Mouse (Mus musculus) cerebellum, adult 2 months (tissue): ENCODE data around the gene Dcaf10. TPM values are rescaled to one million over a fixed set of nuclear protein-coding genes. Genes with fewer than 3 reads are reported as not detected.
"Not testable (repeated sequence)": the region's sequence is repeated elsewhere in the genome, so short reads cannot be mapped to it uniquely, and the experiment has no call there.

ENCODE experiments used
- DNase-seq, 2 experiments: peaks; one replicate each; pipeline ENCODE4 v3.0.0; 2021
- H3K27ac ChIP-seq: fragments of 200-500 bp; 2 replicates; pipeline ENCODE4 v1.5.1; 2012; ENCODE audit warnings: low read length, control low read depth, inconsistent platforms; ENCODE audit not compliant: insufficient read depth
- H3K27me3 ChIP-seq: fragments of 200-500 bp; 2 replicates; pipeline ENCODE4 v1.6.1; 2012; ENCODE audit warnings: inconsistent platforms, mild to moderate bottlenecking, low read length, moderate library complexity; ENCODE audit not compliant: control insufficient read depth, insufficient read depth
- H3K4me1 ChIP-seq: fragments of 200-500 bp; 2 replicates; pipeline ENCODE4 v1.6.1; 2011; ENCODE audit warnings: low read length; ENCODE audit not compliant: control insufficient read depth, insufficient read depth
- H3K4me3 ChIP-seq: fragments of 200-500 bp; replicated peaks from 2 replicates; pipeline ENCODE3; 2011; ENCODE audit warnings: mild to moderate bottlenecking, low read depth, low read length, control low read depth; ENCODE audit not compliant: insufficient read depth
- CTCF ChIP-seq: fragments of 200-500 bp; IDR thresholded peaks from 2 replicates; pipeline ENCODE4 v1.5.1; 2011; ENCODE audit warnings: low read depth, mild to moderate bottlenecking, control low read depth, low read length, moderate library complexity, borderline replicate concordance; ENCODE audit not compliant: insufficient read depth
- POLR2A ChIP-seq: fragments of 200-500 bp; IDR thresholded peaks from 2 replicates; pipeline ENCODE4 v1.6.1; 2011; ENCODE audit warnings: low read length, control low read depth, borderline replicate concordance; ENCODE audit not compliant: insufficient read depth
- WGBS: fragments of 180-500 bp; shearing (Covaris S2); methylation state at CpG from one replicate; pipeline ENCODE4 v1.1.7; 2018; 5-methylcytosine and 5-hydroxymethylcytosine counted together
- polyA plus RNA-seq: library from polyadenylated mRNA; depleted of rRNA; stranded (reverse); fragments of >200 nt; gene quantifications from 2 replicates; pipeline ENCODE4 v1.2.3, GENCODE M21; 2012

Gene Dcaf10
- polyA plus RNA-seq, 1 experiment = 10.4 TPM

DNA sequence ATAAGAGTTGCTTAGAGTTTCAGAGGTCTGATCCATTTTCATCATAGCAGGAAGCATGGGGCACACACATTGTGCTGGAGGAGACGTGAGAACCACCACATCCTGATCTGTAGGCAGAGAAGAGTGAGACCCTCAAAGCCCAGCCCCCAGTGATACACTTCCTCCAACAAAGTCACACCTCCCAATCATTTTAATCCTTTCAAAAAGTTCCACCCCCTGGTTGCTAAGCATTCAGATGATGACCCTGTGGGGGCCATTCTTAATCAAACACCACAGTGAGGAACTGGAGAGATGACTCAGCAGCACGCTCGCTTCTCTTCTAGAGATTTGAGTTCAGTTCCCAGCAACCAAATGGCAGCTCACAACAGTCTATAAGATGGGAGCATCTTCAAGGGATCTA lies 9.4 kb upstream of the Dcaf10 start:
- no peaks in the 10 kb centered on the region; the same call in 1 of the 2 replicates for H3K27me3 ChIP-seq
- 58% methylated on average over 3 of the region's 3 CpGs for WGBS
- TF ChIP-seq CTCF = no peak
- no peak for TF ChIP-seq POLR2A
- no peak overlapping the region for H3K27ac ChIP-seq
- H3K4me3 ChIP-seq = no peak overlapping the region
- H3K4me1 ChIP-seq = no peaks in the 10 kb centered on the region
- no peak for DNase-seq

GRCm38 (mm10) chr4:45341226-45341625 lies 675 bp upstream of the Dcaf10 start:
- H3K4me3 ChIP-seq = peak overlapping the region; percentile 91
- DNase-seq = peak in 1 of 2 experiments; percentile 25
- WGBS = 45% methylated on average over 9 of the region's 9 CpGs
- no peaks in the 10 kb centered on the region; the same call in 1 of the 2 replicates for H3K27me3 ChIP-seq
- peak overlapping the region; percentile 34; the same call in 1 of the 2 replicates for H3K27ac ChIP-seq
- no peak for TF ChIP-seq CTCF
- TF ChIP-seq POLR2A = no peak
- H3K4me1 ChIP-seq = peaks cover 3% of the 10 kb centered on the region; the same call in 1 of the 2 replicates

- no peak for TF ChIP-seq CTCF
- TF ChIP-seq POLR2A = no peak
- H3K4me3 ChIP-seq = peak within 1 kb of the TSS; percentile 91
- under 1% methylated on average over 74 of the region's 76 CpGs for WGBS
- peaks cover 3% of the 10 kb centered on the region; the same call in 1 of the 2 replicates for H3K4me1 ChIP-seq
- no peaks in the 10 kb centered on the region for H3K27me3 ChIP-seq
- peak within 1 kb of the TSS; percentile 95 for H3K27ac ChIP-seq
- DNase-seq = peak in 1 of 2 experiments; percentile 52
These were observed 620 bp downstream of the Dcaf10 start, which contains the start of gene Exosc3 for GRCm38 (mm10) chr4:45342286-45343155. Gene Exosc3 (minus strand): TSS chr4:45342732.

- DNase-seq = no peak
- Histone ChIP-seq H3K4me3 (no peak overlapping the region), H3K4me1 (no peaks in the 10 kb centered on the region), H3K27me3 (no peaks in the 10 kb centered on the region), H3K27ac (no peak overlapping the region)
- TF ChIP-seq POLR2A = no peak
- no peak for TF ChIP-seq CTCF
- WGBS = 88% methylated on average over 3 of the region's 3 CpGs
These were observed 14.8 kb downstream of the Dcaf10 start for GRCm38 (mm10) chr4:45356653-45357052.

DNA sequence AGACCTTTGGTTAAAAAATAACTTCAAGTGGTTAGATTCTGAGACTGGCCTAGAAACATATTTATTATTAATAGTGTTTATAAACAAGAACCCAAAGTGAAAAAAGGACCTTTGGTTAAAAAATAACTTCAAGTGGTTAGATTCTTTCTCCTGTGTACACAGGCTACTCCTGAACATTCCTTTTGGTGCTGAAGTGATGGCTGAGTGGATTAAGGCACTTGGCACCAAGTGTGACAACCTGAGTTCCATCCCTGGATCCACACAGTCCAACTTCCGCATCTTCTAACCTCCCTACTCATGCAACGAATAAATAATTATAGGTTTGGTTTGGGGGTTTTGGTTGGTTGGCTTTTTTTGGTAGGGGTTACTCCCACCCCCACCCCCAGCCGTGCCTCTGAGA lies 29.4 kb downstream of the Dcaf10 start:
- Histone ChIP-seq H3K4me3 (no peak overlapping the region), H3K27ac (no peak overlapping the region), H3K4me1 (no peaks in the 10 kb centered on the region), H3K27me3 (no peaks in the 10 kb centered on the region)
- no peak for TF ChIP-seq CTCF
- no peak for TF ChIP-seq POLR2A
- DNase-seq = no peak
- WGBS = 86% methylated on average over 3 of the region's 3 CpGs

DNA sequence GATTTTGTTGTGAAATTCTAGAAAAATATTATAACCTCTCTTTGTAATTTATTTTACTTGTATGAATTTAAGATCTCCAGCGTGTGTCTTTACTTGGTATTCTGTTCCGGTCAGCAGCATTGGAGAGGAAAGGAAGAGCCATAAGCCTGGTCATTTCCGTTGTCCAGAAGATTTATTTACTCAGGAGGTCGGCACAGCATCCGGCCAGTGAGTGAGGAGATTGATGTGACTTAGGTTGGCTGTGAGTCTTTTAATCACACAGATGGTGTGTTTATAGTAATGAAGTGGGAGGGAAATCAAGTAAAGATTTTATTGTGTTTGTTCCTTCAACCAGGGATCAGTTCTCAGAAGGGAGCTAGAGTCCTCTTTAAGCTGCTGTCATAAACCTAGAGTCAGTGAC lies 33.0 kb downstream of the Dcaf10 start:
- Histone ChIP-seq H3K27me3 (no peaks in the 10 kb centered on the region), H3K4me1 (no peaks in the 10 kb centered on the region), H3K27ac (no peak overlapping the region), H3K4me3 (no peak overlapping the region)
- no peak for TF ChIP-seq CTCF
- TF ChIP-seq POLR2A = no peak
- no peak for DNase-seq
- WGBS = 87% methylated on average over 5 of the region's 5 CpGs

GRCm38 (mm10) chr4:45376573-45376972 lies 34.7 kb downstream of the Dcaf10 start:
- H3K27ac ChIP-seq = no peak overlapping the region
- no peak overlapping the region for H3K4me3 ChIP-seq
- DNase-seq = no peak
- TF ChIP-seq CTCF = no peak
- no peak for TF ChIP-seq POLR2A
- H3K27me3 ChIP-seq = no peaks in the 10 kb centered on the region
- H3K4me1 ChIP-seq = no peaks in the 10 kb centered on the region
- 65% methylated on average over 4 of the region's 4 CpGs for WGBS

GRCm38 (mm10) chr4:45380903-45381580 lies 39.1 kb downstream of the Dcaf10 start:
- not testable (repeated sequence) for H3K4me1 ChIP-seq, H3K4me3 ChIP-seq, H3K27ac ChIP-seq, DNase-seq, H3K27me3 ChIP-seq
- WGBS = 85% methylated on average over 10 of the region's 10 CpGs

DNA sequence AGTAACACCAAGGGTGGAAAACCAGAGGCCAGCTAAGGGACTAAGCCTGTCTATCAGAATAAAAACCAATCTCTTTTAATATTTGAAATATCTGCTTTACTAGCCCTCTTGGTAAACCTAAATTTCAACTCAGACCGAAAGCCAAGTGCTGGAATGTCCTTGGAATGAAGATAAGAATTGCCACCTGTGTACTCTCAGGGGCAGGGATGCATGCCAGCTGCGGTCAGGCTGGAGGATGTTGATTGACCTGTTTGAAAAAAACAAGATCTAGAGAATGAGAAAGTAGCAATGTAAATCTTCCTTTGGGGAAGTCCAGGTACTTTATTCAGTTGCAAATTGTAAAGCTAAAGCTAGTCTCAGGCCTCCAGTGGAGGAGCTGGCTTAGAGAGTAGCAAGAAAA lies 40.2 kb downstream of the Dcaf10 start:
- not testable (repeated sequence) for H3K4me1 ChIP-seq, H3K4me3 ChIP-seq, DNase-seq, H3K27me3 ChIP-seq, H3K27ac ChIP-seq
- WGBS = 69% methylated on average over 2 of the region's 2 CpGs

GRCm38 (mm10) chr4:45387296-45387695 lies 45.4 kb downstream of the Dcaf10 start:
- H3K4me3 ChIP-seq, DNase-seq, H3K4me1 ChIP-seq, H3K27ac ChIP-seq, H3K27me3 ChIP-seq: not testable (repeated sequence)
- WGBS = 94% methylated on average over 5 of the region's 5 CpGs
